Mouse (Mus musculus) CD4-positive, CD25-positive, alpha-beta regulatory T cell, adult 4 months (primary cell): ENCODE results near the gene Thap8. TPM values are rescaled to one million over a fixed set of nuclear protein-coding genes. Genes with fewer than 3 reads are reported as not detected.
A peak's percentile ranks its signal among the peaks of the same experiment; 100 is the strongest.

ENCODE experiments used
- ATAC-seq: one replicate; pipeline ENCODE4 v1.8.0; 2017
- polyA plus RNA-seq, 2 experiments: library from polyadenylated mRNA; unstranded; fragments of 100-300 nt; shearing (Covaris generic); gene quantifications; one replicate each; pipeline ENCODE4 v1.2.1; 2017

The Thap8 gene
- polyA plus RNA-seq, 2 experiments from 2014 or later: 1.6 TPM; not detected in 1

DNA sequence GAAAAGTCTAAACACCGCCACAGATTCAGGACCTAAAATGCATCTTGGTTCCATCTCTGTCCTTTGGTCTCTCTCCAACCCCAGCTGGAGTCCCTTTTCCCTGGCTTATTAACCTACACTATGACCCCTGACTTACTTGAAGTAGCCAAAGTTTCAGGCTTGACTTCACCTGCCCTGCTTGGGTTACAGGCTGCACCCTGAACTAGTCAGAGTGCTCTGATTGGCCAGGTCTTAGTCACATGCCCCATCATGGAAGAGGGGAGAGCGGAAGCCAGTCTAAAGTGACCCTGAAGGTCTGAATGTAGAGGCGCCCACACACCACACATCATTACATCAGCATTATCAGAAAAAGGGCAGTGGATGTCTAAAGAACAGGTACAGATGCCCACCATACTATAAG lies 38.2 kb downstream of the Thap8 start:
- no peak for ATAC-seq

GRCm38 (mm10) chr7:30320946-30321345 lies 41.1 kb downstream of the Thap8 start:
- no peak for ATAC-seq

- peak; percentile 65 for ATAC-seq
Observed at GRCm38 (mm10) chr7:30321539-30322284, 41.8 kb downstream of the Thap8 start, which contains the start of gene E130208F15Rik. TSS of gene E130208F15Rik (plus strand) at chr7:30321740.

DNA sequence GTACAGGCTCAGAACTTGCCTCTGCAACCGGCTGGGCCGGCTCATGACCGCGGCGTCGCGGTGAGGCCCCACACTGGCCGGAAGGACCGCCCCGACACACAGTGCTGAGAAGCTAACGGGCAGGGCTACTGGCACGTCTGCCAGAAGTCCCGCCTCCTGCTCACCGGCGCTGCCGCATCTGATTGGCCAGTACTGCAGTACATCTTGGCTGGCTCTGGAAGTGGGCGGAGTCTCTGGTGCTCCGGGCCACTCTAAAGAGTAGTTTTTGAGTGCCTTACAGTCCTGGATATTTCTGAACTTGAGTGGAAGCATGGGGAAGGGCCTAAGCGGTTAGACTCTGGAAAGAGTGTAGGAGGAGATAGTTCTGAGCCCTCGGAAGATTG lies 42.4 kb downstream of the Thap8 start:
- peak; percentile 72 for ATAC-seq

- ATAC-seq: peak; percentile 62
Observed at GRCm38 (mm10) chr7:30322865-30323264, 43.0 kb downstream of the Thap8 start.

GRCm38 (mm10) chr7:30323795-30324194 lies 43.9 kb downstream of the Thap8 start, which contains the start of gene Sdhaf1:
TSS of gene Sdhaf1 (minus strand) at chr7:30323895.
- ATAC-seq: no peak

DNA sequence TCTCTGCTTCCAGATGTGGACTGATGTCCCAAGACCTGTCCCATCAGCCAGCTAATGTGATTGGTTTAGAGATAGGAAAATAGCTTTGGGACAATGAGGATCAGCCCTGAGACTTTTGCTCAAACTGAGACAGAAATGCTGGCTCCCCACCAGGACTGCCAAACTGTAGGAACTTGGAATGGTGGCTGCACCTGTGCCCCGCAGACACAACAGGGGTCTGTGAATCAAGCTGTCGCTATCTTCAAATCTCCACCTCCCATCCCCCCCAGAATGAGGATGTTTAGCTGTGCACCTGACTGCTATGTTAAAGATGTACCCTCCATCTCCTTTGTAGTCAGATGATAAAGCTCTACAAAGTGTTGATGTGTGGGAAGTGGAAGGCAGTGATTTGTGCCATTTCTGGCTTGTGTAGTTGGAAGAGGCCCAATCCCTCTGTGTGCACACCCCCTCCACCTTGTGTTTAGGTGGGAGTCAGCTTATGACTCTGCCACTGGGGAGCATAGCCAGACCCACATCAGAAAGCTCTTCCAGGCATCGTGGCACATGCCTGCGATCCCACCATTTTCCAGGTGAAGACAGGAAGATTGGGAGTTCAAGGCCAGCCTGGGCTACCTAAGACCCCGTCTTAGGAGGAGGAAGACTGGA lies 44.5 kb downstream of the Thap8 start:
- no peak for ATAC-seq

DNA sequence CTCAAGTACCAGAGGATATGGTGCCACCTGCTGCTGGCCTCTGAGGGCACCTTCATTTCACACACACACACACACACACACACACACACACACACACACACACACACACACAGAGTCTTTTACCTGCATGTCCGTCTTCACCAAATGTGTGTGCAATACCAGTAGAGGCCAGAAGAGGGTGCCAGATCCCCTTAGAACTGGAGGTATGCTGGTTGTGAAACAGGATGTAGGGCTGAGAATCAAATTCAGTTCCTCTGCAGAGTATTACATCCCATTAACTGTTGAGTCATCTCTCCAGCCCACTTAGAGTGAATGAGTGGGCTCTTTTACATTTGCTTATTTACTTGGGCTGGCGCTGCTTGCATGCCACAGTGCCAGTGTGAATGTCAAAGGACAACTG lies 45.5 kb downstream of the Thap8 start:
- no peak for ATAC-seq

DNA sequence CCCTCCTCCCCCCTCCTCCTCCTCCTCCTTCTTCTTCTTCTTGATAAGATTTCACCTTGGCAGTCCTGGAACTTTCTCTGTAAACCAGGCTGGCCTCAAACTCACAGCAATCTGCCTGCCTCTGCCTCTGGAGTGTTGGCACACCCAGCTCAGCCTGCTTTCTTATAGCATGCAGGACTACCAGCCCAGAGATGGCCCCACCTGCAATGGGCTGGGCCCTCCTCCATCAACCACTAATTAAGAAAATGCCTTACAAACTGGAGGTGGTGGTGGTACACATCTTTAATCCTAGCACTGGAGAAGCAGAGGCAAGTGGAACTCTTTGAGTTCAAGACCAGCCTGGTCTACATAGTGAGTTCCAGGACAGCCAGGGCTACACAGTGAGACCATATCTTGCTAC lies 46.5 kb downstream of the Thap8 start:
- no peak for ATAC-seq

DNA sequence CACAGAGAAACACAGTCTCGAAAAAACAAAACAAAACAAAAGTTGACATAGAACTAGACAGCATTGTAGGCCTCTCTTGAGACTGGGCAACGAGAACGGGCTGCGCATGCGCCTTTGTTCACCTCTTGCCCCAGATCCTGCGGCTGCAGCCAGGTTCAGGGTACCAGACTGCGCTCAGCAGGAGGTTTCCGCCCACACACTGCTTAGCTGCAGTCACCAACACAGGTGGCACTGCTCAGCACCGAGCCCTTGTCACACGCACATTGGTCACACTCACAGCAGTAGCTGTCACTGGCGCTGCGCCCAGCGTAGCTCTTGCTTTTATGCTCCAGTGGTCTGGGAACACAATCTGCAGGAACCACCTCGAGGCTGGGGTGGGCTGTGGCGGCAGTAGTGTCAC lies 47.2 kb downstream of the Thap8 start:
- peak; percentile 36 for ATAC-seq

GRCm38 (mm10) chr7:30328379-30328778 lies 48.5 kb downstream of the Thap8 start:
- ATAC-seq: no peak

DNA sequence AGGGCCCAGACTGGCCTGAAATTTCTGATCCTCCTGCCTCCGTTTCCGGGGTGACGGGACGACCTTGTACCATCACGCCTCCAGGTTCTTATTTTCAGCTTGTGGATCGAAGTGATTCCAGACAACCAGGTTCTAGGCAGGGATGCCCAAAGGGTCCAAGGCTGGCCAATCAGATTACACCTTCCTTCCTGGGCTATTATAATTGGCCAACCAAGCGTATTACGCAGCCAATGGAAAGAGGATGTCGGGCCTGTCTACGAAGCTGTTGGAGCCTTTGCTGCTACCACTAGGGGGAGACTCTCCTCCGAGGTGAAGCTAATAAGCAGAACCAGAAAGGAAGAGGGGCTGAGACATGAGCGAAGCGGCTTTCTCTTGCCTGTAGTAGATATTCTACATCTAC lies 52.0 kb downstream of the Thap8 start:
- ATAC-seq: peak; percentile 85

DNA sequence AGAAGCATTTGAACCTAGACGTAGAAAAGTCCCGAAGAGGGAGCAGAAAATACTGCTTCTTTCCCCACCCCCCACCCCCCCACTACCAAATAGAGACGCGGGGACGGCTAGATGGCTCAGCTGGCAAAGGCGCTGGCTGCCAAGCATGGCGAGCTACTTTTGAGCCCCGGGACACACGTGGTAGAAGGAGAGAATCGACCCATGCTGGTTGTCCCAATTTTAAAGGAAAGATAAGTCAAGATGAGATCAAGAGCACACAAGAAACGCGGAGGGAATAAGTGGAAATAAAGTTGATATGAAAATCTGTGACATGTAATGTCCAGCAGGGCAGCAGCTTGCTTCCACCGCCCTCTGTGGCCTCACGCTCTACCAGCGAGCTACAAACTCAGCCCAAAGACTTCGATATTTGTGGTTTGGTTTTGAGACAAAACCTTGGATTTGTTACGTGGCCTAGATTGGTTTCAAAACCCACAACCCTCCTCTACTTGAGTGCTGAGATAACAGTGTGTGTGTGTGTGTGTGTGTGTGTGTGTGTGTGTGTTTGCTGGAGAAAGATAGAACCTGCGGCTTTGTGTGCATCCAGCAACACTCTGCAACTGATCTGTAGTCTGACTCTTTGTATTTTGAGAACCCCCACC lies 52.8 kb downstream of the Thap8 start:
- peak; percentile 6 for ATAC-seq

- peak; percentile 20 for ATAC-seq
Observed at GRCm38 (mm10) chr7:30333436-30333835, 53.5 kb downstream of the Thap8 start.

- no peak for ATAC-seq
Observed at GRCm38 (mm10) chr7:30334563-30334962, 54.7 kb downstream of the Thap8 start.

DNA sequence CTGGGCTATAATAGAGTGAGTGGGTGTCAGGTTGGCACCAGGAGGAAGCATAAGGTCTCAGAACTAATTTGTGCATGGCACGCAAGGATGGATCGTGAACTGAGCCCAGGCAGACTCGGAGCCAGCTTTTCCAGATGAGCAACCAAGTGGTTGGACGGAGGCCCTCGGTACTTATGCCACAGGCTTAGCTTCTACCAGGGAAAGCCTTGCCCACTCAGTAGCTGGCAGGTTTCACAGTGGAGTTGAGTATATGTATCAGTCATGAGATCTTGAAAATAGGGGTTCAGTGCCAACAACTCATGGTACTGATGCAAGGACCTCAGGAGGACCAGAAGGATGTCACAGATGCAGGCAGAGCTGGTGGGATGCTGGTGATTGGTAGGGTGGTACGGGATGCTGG lies 55.8 kb downstream of the Thap8 start:
- ATAC-seq: no peak

GRCm38 (mm10) chr7:30336384-30336783 lies 56.5 kb downstream of the Thap8 start:
- ATAC-seq: peak; percentile 16

DNA sequence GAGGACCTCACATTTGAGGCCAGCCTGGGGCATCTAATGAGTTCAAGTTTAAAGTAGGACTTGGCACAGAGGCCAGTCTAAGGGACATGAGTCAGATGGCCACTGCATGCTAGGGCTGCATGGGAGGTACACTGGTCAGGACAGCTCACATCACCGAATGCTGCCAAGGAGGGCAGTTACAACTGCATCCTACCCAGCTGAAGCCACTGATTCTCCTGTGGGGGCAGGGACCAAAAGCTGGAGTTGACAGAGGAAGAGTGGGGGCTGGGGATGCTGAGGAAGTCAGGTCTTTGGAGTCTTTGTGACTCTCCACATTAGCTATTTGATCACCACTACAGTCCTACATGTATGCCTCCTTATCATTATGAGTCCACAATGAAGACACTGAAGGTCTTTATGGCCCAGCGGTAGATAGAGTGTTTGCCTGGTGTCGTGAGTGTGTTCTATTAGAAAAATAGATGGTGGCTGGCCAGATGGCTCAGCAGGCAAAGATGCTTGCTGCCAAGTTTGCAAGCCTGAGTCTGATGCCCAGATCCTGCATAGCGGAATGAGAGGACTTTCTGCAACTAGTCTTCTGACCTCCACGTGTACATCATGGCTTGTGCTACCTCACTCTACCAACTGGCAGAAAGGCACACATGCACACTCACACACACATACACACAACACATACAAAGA lies 59.7 kb downstream of the Thap8 start:
- ATAC-seq: no peak

Other genes with a start within 250 kb of the Thap8 start
- 1 to 10 TPM; 5.4 to 7.5 TPM for gene Zfp14, start 228.7 kb upstream of the Thap8 start, polyA plus RNA-seq
- 10 to 100 TPM in 1 of 2 experiments, 1 to 10 TPM in 1; 8.6 to 11.9 TPM for gene Zfp82, start 207.2 kb upstream of the Thap8 start, polyA plus RNA-seq
- 1 to 10 TPM; 1.5 to 3.6 TPM for gene Gm26920, start 189.7 kb upstream of the Thap8 start, polyA plus RNA-seq
- gene Zfp566, start 189.6 kb upstream of the Thap8 start, polyA plus RNA-seq: 10 to 100 TPM; 11.6 to 12.0 TPM
- gene Zfp260, start 185.3 kb upstream of the Thap8 start, polyA plus RNA-seq: 10 to 100 TPM; 74.8 to 96.0 TPM
- gene Zfp382, start 158.2 kb upstream of the Thap8 start, polyA plus RNA-seq: 10 to 100 TPM; 13.2 to 20.3 TPM
- gene Zfp146, start 110.3 kb upstream of the Thap8 start, polyA plus RNA-seq: 10 to 100 TPM; 19.5 to 22.3 TPM
- gene Cox7a1, start 96.0 kb upstream of the Thap8 start, polyA plus RNA-seq: under 1 TPM in 1 of 2 experiments, not detected in 1; 0.90 TPM
- 10 to 100 TPM; 49.8 to 68.7 TPM for gene Capns1, start 81.3 kb upstream of the Thap8 start, polyA plus RNA-seq
- 10 to 100 TPM; 50.3 to 54.3 TPM for gene Polr2i, start 48.1 kb upstream of the Thap8 start, polyA plus RNA-seq
- 100 to 1,000 TPM in 1 of 2 experiments, 10 to 100 TPM in 1; 96.7 to 104 TPM for gene Tbcb, start 47.8 kb upstream of the Thap8 start, polyA plus RNA-seq
- not detected for gene Ovol3, start 44.4 kb upstream of the Thap8 start, polyA plus RNA-seq
- gene Wdr62, start 325 bp downstream of the Thap8 start, polyA plus RNA-seq: 1 to 10 TPM; 1.9 to 3.2 TPM
- gene Clip3, start 11.6 kb downstream of the Thap8 start, polyA plus RNA-seq: 1 to 10 TPM; 5.5 to 6.5 TPM
- gene Alkbh6, start 28.6 kb downstream of the Thap8 start, polyA plus RNA-seq: 100 to 1,000 TPM; 179 to 205 TPM
- gene Syne4, start 34.7 kb downstream of the Thap8 start, polyA plus RNA-seq: 10 to 100 TPM in 1 of 2 experiments, 1 to 10 TPM in 1; 9.2 to 16.8 TPM
- gene E130208F15Rik, start 41.6 kb downstream of the Thap8 start, polyA plus RNA-seq: not detected
- gene Sdhaf1, start 43.8 kb downstream of the Thap8 start, polyA plus RNA-seq: 1 to 10 TPM; 2.4 to 5.1 TPM
- gene Lrfn3, start 82.7 kb downstream of the Thap8 start, polyA plus RNA-seq: not detected
- gene Tyrobp, start 133.7 kb downstream of the Thap8 start, polyA plus RNA-seq: 1 to 10 TPM; 6.4 to 7.1 TPM
- 100 to 1,000 TPM; 356 to 434 TPM for gene Hcst, start 139.8 kb downstream of the Thap8 start, polyA plus RNA-seq
- 10 to 100 TPM; 39.2 to 44.4 TPM for gene Nfkbid, start 141.6 kb downstream of the Thap8 start, polyA plus RNA-seq
- 1 to 10 TPM; 3.1 to 3.5 TPM for gene Aplp1, start 165.4 kb downstream of the Thap8 start, polyA plus RNA-seq
- not detected for gene Kirrel2, start 177.6 kb downstream of the Thap8 start, polyA plus RNA-seq
- not detected for gene Nphs1, start 178.2 kb downstream of the Thap8 start, polyA plus RNA-seq
- gene Prodh2, start 213.5 kb downstream of the Thap8 start, polyA plus RNA-seq: not detected